Mouse (Mus musculus): Measurements from ENCODE around the gene Lmod1. TPM values are rescaled to one million over a fixed set of nuclear protein-coding genes. Genes with fewer than 3 reads are reported as not detected.

Gene Lmod1
- polyA plus RNA-seq, 1 experiment: 2.4 TPM

DNA sequence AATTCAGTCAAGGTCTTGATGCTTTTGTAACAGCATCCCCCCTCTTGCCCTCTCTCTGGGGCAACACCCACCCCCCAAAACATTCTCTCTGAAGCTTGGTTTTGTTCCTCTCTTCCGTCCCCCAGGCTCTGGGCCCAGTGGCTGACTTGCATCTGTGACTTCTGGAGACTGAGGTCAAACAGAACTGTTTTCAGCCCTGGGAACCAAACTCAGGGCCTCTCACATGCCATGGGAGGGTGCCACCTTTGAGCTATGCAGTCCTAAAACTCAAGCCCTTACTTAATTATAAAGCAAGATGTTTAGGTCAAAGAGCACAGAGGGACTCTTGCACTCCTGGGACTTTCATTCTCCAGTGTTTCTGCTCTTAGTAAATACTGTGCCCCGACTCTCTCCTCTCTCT, 1.3 kb downstream of the Lmod1 start:
- H3K27ac ChIP-seq (ENCODE audit: control insufficient read depth, insufficient read depth, low read length): no peak overlapping the region
- 91% methylated on average over 2 of the region's 2 CpGs for WGBS
- TF ChIP-seq POLR2A (IDR thresholded peaks at IDR 0.05; ENCODE audit: control insufficient read depth, extremely low read depth, insufficient read depth, low read length, poor library complexity): no peak
- no peak for TF ChIP-seq CTCF (IDR thresholded peaks at IDR 0.05; ENCODE audit: borderline replicate concordance, control insufficient read depth, extremely low read depth, insufficient read depth, low read length, poor library complexity)
- H3K36me3 ChIP-seq (ENCODE audit: control insufficient read depth, insufficient read depth, low read length): no peaks in the 10 kb centered on the region
- H3K4me1 ChIP-seq (replicated peaks; ENCODE audit: control insufficient read depth, insufficient read depth, low read length): no peaks in the 10 kb centered on the region
- H3K4me3 ChIP-seq (ENCODE audit: control insufficient read depth, insufficient read depth, low read length): no peak overlapping the region
- H3K27me3 ChIP-seq (ENCODE audit: control insufficient read depth, insufficient read depth, low read length): no peaks in the 10 kb centered on the region; the same call in 1 of the 2 replicates
- no peak for DNase-seq

DNA sequence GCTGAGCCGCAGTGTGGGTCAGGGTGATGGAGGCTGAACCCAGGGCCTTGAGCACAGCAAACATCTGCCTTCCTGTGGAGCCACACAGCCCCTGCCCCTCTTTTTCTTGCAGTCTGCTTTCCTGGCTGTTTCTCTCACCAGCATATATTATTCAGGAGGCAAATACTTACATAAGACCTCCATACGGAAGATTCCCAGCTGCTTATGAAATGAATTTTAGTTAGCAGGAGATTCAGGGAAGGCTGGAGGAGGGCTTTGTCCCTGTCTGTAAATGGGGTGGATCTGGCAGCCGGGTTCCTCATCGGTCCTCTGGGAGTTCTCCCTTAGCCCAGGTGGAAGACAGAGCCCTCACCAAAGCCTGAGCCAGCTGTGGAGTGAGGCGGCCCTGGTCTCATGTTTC, 3.8 kb downstream of the Lmod1 start:
- TF ChIP-seq POLR2A (IDR thresholded peaks at IDR 0.05; ENCODE audit: control insufficient read depth, extremely low read depth, insufficient read depth, low read length, poor library complexity) (no peak), CTCF (IDR thresholded peaks at IDR 0.05; ENCODE audit: borderline replicate concordance, control insufficient read depth, extremely low read depth, insufficient read depth, low read length, poor library complexity) (no peak)
- no peaks in the 10 kb centered on the region for H3K27me3 ChIP-seq (ENCODE audit: control insufficient read depth, insufficient read depth, low read length)
- WGBS: 90% methylated on average over 5 of the region's 5 CpGs
- no peaks in the 10 kb centered on the region for H3K36me3 ChIP-seq (ENCODE audit: control insufficient read depth, insufficient read depth, low read length)
- no peak overlapping the region for H3K27ac ChIP-seq (ENCODE audit: control insufficient read depth, insufficient read depth, low read length)
- H3K4me1 ChIP-seq (replicated peaks; ENCODE audit: control insufficient read depth, insufficient read depth, low read length): no peaks in the 10 kb centered on the region
- no peak overlapping the region for H3K4me3 ChIP-seq (ENCODE audit: control insufficient read depth, insufficient read depth, low read length)
- DNase-seq: no peak

DNA sequence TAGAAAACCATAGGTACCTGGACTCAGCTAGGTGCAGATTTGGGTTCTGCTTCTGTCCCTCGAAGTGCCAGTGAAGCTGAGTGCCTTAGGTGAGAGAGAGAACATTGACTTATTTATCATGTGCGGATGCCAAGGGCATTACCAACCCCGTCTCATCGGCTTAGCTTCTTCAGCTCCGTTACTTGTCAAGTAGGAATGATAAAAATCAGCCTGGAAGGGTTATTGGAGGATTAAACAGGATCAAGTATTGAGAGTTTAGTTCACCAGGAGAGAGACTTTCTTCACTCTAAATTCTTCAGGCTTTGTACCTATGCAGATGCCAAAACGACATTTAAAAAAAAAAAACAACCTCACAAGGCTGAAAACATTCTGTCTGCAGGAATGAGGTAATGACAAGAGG, 6.0 kb downstream of the Lmod1 start:
- Histone ChIP-seq H3K27me3 (ENCODE audit: control insufficient read depth, insufficient read depth, low read length) (no peaks in the 10 kb centered on the region), H3K27ac (ENCODE audit: control insufficient read depth, insufficient read depth, low read length) (no peak overlapping the region)
- 77% methylated on average over 6 of the region's 6 CpGs for WGBS

DNA sequence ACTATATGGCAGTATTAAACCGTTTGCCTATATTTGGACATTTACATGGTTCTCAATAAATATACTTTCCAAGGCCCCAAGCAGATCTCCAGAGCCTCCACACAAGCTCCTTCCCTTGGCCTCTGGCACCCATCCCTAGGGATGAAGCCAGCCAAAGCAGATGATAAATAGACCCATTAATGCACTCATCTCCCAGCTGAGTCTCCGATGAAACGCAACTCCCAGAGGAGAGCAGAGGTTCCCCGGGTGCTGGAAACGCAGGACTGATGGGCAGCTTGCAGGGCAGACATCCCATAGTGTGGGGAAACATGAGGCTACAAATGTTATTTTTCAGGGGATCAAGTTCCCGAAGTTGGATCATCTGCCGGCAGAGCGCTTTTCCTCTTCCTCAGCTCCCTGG, 17.3 kb downstream of the Lmod1 start:
- DNase-seq: no peak
- H3K4me1 ChIP-seq (replicated peaks; ENCODE audit: control insufficient read depth, insufficient read depth, low read length): no peaks in the 10 kb centered on the region
- 94% methylated on average over 8 of the region's 8 CpGs for WGBS
- H3K36me3 ChIP-seq (ENCODE audit: control insufficient read depth, insufficient read depth, low read length): no peaks in the 10 kb centered on the region
- H3K4me3 ChIP-seq (ENCODE audit: control insufficient read depth, insufficient read depth, low read length): no peak overlapping the region
- TF ChIP-seq CTCF (IDR thresholded peaks at IDR 0.05; ENCODE audit: borderline replicate concordance, control insufficient read depth, extremely low read depth, insufficient read depth, low read length, poor library complexity) (no peak), POLR2A (IDR thresholded peaks at IDR 0.05; ENCODE audit: control insufficient read depth, extremely low read depth, insufficient read depth, low read length, poor library complexity) (no peak)
- no peaks in the 10 kb centered on the region for H3K27me3 ChIP-seq (ENCODE audit: control insufficient read depth, insufficient read depth, low read length)
- H3K27ac ChIP-seq (ENCODE audit: control insufficient read depth, insufficient read depth, low read length): no peak overlapping the region

More for the DNA sequence above, 6.0 kb downstream of the Lmod1 start:
- H3K36me3 ChIP-seq (ENCODE audit: control insufficient read depth, insufficient read depth, low read length): no peaks in the 10 kb centered on the region
- no peak overlapping the region for H3K4me3 ChIP-seq (ENCODE audit: control insufficient read depth, insufficient read depth, low read length)
- DNase-seq: no peak
- TF ChIP-seq POLR2A (IDR thresholded peaks at IDR 0.05; ENCODE audit: control insufficient read depth, extremely low read depth, insufficient read depth, low read length, poor library complexity) (no peak), CTCF (IDR thresholded peaks at IDR 0.05; ENCODE audit: borderline replicate concordance, control insufficient read depth, extremely low read depth, insufficient read depth, low read length, poor library complexity) (no peak)
- no peaks in the 10 kb centered on the region for H3K4me1 ChIP-seq (replicated peaks; ENCODE audit: control insufficient read depth, insufficient read depth, low read length)

DNA sequence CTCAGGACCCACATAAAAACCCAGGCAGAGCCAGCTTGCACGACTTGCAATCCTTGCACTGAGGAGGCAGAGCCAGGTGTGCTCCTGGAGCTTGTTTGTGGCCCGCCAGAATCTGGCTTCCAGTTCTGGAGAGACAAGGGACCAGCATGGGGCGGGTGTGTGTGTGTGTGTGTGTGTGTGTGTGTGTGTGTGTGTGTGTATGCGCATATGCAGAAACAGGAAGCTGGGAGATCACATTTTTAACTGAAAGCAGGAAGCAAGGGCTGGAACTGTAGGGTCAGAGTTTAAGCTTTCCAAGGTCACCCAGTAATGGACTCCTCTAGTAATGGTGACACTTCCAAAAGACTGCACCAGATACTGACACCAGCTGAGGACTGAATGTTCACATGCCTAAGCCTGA, 19.4 kb downstream of the Lmod1 start:
- Histone ChIP-seq H3K4me3 (ENCODE audit: control insufficient read depth, insufficient read depth, low read length) (no peak overlapping the region), H3K27me3 (ENCODE audit: control insufficient read depth, insufficient read depth, low read length) (no peaks in the 10 kb centered on the region), H3K36me3 (ENCODE audit: control insufficient read depth, insufficient read depth, low read length) (no peaks in the 10 kb centered on the region), H3K27ac (ENCODE audit: control insufficient read depth, insufficient read depth, low read length) (no peak overlapping the region), H3K4me1 (replicated peaks; ENCODE audit: control insufficient read depth, insufficient read depth, low read length) (no peaks in the 10 kb centered on the region)
- DNase-seq: no peak
- TF ChIP-seq POLR2A (IDR thresholded peaks at IDR 0.05; ENCODE audit: control insufficient read depth, extremely low read depth, insufficient read depth, low read length, poor library complexity) (no peak), CTCF (IDR thresholded peaks at IDR 0.05; ENCODE audit: borderline replicate concordance, control insufficient read depth, extremely low read depth, insufficient read depth, low read length, poor library complexity) (no peak)
- 42% methylated on average over 4 of the region's 4 CpGs for WGBS

DNA sequence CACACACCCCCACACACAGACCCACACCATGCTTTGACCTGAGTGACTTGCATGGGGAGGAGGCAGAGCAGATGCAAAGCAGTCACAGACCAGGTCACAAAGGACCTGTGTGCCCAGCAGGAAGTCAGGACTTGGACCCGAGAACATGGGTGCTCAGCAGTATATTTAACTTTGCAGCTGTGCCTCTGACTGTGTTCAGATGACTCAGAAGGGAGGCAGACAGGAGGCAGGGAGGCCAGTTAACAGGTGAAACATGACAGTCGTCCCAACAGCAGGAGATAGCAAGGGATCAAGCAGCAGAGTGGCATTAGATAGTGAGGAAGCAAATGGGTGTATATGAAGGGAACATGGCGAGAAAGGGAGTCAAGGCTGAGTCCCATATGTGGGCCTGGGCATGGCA, 22.3 kb downstream of the Lmod1 start:
- Histone ChIP-seq H3K27ac (ENCODE audit: control insufficient read depth, insufficient read depth, low read length) (no peak overlapping the region), H3K4me1 (replicated peaks; ENCODE audit: control insufficient read depth, insufficient read depth, low read length) (no peaks in the 10 kb centered on the region), H3K27me3 (ENCODE audit: control insufficient read depth, insufficient read depth, low read length) (no peaks in the 10 kb centered on the region), H3K4me3 (ENCODE audit: control insufficient read depth, insufficient read depth, low read length) (no peak overlapping the region), H3K36me3 (ENCODE audit: control insufficient read depth, insufficient read depth, low read length) (no peaks in the 10 kb centered on the region)
- DNase-seq: no peak
- WGBS: 89% methylated on average over 3 of the region's 3 CpGs
- TF ChIP-seq POLR2A (IDR thresholded peaks at IDR 0.05; ENCODE audit: control insufficient read depth, extremely low read depth, insufficient read depth, low read length, poor library complexity) (no peak), CTCF (IDR thresholded peaks at IDR 0.05; ENCODE audit: borderline replicate concordance, control insufficient read depth, extremely low read depth, insufficient read depth, low read length, poor library complexity) (no peak)

DNA sequence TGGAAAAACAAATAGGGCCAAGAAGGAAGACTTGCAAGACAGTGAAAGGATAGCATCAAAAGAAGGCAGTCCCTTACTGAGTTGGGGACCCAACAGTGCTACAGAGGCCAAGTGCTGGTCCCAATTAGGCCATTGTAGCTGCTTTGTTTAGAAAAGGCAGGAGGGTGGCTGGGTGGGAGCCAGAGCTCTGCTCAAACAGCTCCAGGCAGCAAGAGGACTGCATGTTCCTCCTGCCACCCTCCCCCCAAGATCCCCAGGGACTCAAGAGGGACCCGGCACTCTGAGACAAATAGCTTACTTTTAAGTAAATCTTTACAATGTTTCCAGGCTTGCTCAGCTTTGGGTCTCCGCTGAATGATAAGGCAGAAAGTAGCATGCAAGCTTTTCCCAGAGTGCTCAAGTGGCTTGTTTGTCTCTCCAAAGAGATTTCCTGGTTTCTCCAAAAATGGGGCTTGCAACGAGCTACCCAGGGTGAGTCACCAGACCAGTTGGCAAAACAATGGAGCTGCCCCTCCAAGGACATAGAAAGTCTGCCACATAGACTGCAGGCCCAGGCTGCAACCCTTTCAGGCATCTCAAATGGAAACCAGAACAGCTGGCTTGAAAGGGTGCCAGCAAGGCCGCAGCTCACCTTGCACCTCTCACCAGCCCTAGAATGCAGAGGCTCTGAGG, 23.0 kb downstream of the Lmod1 start:
- no peaks in the 10 kb centered on the region for H3K27me3 ChIP-seq (ENCODE audit: control insufficient read depth, insufficient read depth, low read length)
- no peak overlapping the region for H3K4me3 ChIP-seq (ENCODE audit: control insufficient read depth, insufficient read depth, low read length)
- no peak for DNase-seq
- TF ChIP-seq POLR2A (IDR thresholded peaks at IDR 0.05; ENCODE audit: control insufficient read depth, extremely low read depth, insufficient read depth, low read length, poor library complexity) (no peak), CTCF (IDR thresholded peaks at IDR 0.05; ENCODE audit: borderline replicate concordance, control insufficient read depth, extremely low read depth, insufficient read depth, low read length, poor library complexity) (no peak)
- H3K36me3 ChIP-seq (ENCODE audit: control insufficient read depth, insufficient read depth, low read length): no peaks in the 10 kb centered on the region
- no peak overlapping the region for H3K27ac ChIP-seq (ENCODE audit: control insufficient read depth, insufficient read depth, low read length)
- no peaks in the 10 kb centered on the region for H3K4me1 ChIP-seq (replicated peaks; ENCODE audit: control insufficient read depth, insufficient read depth, low read length)
- 94% methylated on average over 4 of the region's 4 CpGs for WGBS

Data from thymus, adult 2 months (tissue).